Mouse (Mus musculus): ENCODE results near the gene Rce1.
"Not testable (repeated sequence)": the region's sequence is repeated elsewhere in the genome, so short reads cannot be mapped to it uniquely, and the experiment has no call there.

The Rce1 gene

GRCm38 (mm10) chr19:4613464-4614304 lies 11.8 kb downstream of the Rce1 start:
- no peak for DNase-seq (ENCODE audit: low spot score)

- no peak for DNase-seq (ENCODE audit: low spot score)
These were observed 13.1 kb downstream of the Rce1 start for GRCm38 (mm10) chr19:4612181-4612961.

- no peak for DNase-seq (ENCODE audit: low spot score)
These were observed 15.3 kb downstream of the Rce1 start for GRCm38 (mm10) chr19:4610109-4610508.

GRCm38 (mm10) chr19:4608511-4608910 lies 16.9 kb downstream of the Rce1 start:
- DNase-seq (ENCODE audit: low spot score): no peak

GRCm38 (mm10) chr19:4607406-4607805 lies 18.0 kb downstream of the Rce1 start:
- DNase-seq (ENCODE audit: low spot score): no peak

- no peak for DNase-seq (ENCODE audit: low spot score)
These were observed 19.8 kb downstream of the Rce1 start for GRCm38 (mm10) chr19:4605654-4606053.

GRCm38 (mm10) chr19:4603801-4604723 lies 21.4 kb downstream of the Rce1 start:
- no peak for DNase-seq (ENCODE audit: low spot score)

GRCm38 (mm10) chr19:4602459-4602858 lies 23.0 kb downstream of the Rce1 start:
- no peak for DNase-seq (ENCODE audit: low spot score)

- DNase-seq (ENCODE audit: low spot score): no peak
These were observed 29.4 kb downstream of the Rce1 start for GRCm38 (mm10) chr19:4596071-4596470.

- DNase-seq (ENCODE audit: low spot score): no peak
These were observed 31.5 kb downstream of the Rce1 start for GRCm38 (mm10) chr19:4593792-4594522.

GRCm38 (mm10) chr19:4590025-4590424 lies 35.4 kb downstream of the Rce1 start:
- no peak for DNase-seq (ENCODE audit: low spot score)

GRCm38 (mm10) chr19:4589081-4589480 lies 36.4 kb downstream of the Rce1 start:
- peak; percentile 13 for DNase-seq (ENCODE audit: low spot score)

- no peak for DNase-seq (ENCODE audit: low spot score)
These were observed 37.0 kb downstream of the Rce1 start for GRCm38 (mm10) chr19:4588430-4588829.

- no peak for DNase-seq (ENCODE audit: low spot score)
These were observed 38.0 kb downstream of the Rce1 start for GRCm38 (mm10) chr19:4587426-4587825.

GRCm38 (mm10) chr19:4586783-4587182 lies 38.7 kb downstream of the Rce1 start:
- DNase-seq (ENCODE audit: low spot score): not testable (repeated sequence)

GRCm38 (mm10) chr19:4583856-4584255 lies 41.6 kb downstream of the Rce1 start:
- DNase-seq (ENCODE audit: low spot score): no peak

- no peak for DNase-seq (ENCODE audit: low spot score)
These were observed 46.1 kb downstream of the Rce1 start for GRCm38 (mm10) chr19:4579296-4579695.

GRCm38 (mm10) chr19:4578799-4579198 lies 46.6 kb downstream of the Rce1 start:
- no peak for DNase-seq (ENCODE audit: low spot score)

GRCm38 (mm10) chr19:4573241-4573640 lies 52.2 kb downstream of the Rce1 start:
- no peak for DNase-seq (ENCODE audit: low spot score)

Data from MN1 (cell line).